Mouse (Mus musculus) macrophage (primary cell): ENCODE data around the gene Tkt. TPM values are rescaled to one million over a fixed set of nuclear protein-coding genes. Genes with fewer than 3 reads are reported as not detected.
"Not testable (repeated sequence)": the region's sequence is repeated elsewhere in the genome, so short reads cannot be mapped to it uniquely, and the experiment has no call there.

Experiments used
- H3K27ac ChIP-seq: fragments of 350-480 bp; formaldehyde crosslinking; 2 replicates; pipeline ENCODE4 v1.9.0; 2021
- H3K36me3 ChIP-seq: fragments of 350-480 bp; formaldehyde crosslinking; 2 replicates; pipeline ENCODE4 v1.9.0; 2021; ENCODE audit errors: inconsistent target
- H3K4me3 ChIP-seq: fragments of 350-480 bp; formaldehyde crosslinking; 2 replicates; pipeline ENCODE4 v1.9.0; 2021; ENCODE audit errors: inconsistent target
- H3K79me2 ChIP-seq: fragments of 350-480 bp; formaldehyde crosslinking; 2 replicates; pipeline ENCODE4 v1.9.0; 2021; ENCODE audit errors: inconsistent target
- WGBS: methylation state at CpG from one replicate; pipeline ENCODE4 v1.1.7; 2026; ENCODE audit warnings: inconsistent platforms; ENCODE audit not compliant: missing documents; 5-methylcytosine and 5-hydroxymethylcytosine counted together
- polyA plus RNA-seq: library from polyadenylated mRNA; stranded (reverse); fragments of 250-400 nt; gene quantifications from 3 replicates; pipeline ENCODE4 v1.2.4, GENCODE M21; 2018; ENCODE audit warnings: inconsistent platforms

Gene Tkt
- polyA plus RNA-seq, 1 experiment from 2014 or later: 167 TPM

- H3K27ac ChIP-seq: peak overlapping the region; percentile 65
These were observed 16.3 kb downstream of the Tkt start for GRCm38 (mm10) chr14:30564451-30564850.

GRCm38 (mm10) chr14:30566317-30566716, 18.2 kb downstream of the Tkt start:
- H3K27ac ChIP-seq: no peak overlapping the region
- no peak overlapping the region for H3K4me3 ChIP-seq
- 100% methylated on average over 6 of the region's 6 CpGs for WGBS
- peaks cover 71% of the 10 kb centered on the region for H3K36me3 ChIP-seq
- H3K79me2 ChIP-seq: peaks cover 8% of the 10 kb centered on the region; the same call in 1 of the 2 replicates

More at GRCm38 (mm10) chr14:30564451-30564850, 16.3 kb downstream of the Tkt start:
- peaks cover 19% of the 10 kb centered on the region; the same call in 1 of the 2 replicates for H3K79me2 ChIP-seq
- 17% methylated on average over 2 of the region's 2 CpGs for WGBS
- no peak overlapping the region for H3K4me3 ChIP-seq
- H3K36me3 ChIP-seq: peaks cover 72% of the 10 kb centered on the region

- WGBS: 82% methylated on average over 9 of the region's 9 CpGs
- peaks cover 80% of the 10 kb centered on the region for H3K36me3 ChIP-seq
These were observed 19.9 kb downstream of the Tkt start for GRCm38 (mm10) chr14:30568016-30568415.

GRCm38 (mm10) chr14:30570303-30570702, 22.1 kb downstream of the Tkt start:
- peaks cover 78% of the 10 kb centered on the region for H3K36me3 ChIP-seq
- H3K27ac ChIP-seq: no peak overlapping the region
- peaks cover 1% of the 10 kb centered on the region; the same call in 1 of the 2 replicates for H3K79me2 ChIP-seq
- no peak overlapping the region for H3K4me3 ChIP-seq
- 89% methylated on average over 9 of the region's 9 CpGs for WGBS

More at GRCm38 (mm10) chr14:30568016-30568415, 19.9 kb downstream of the Tkt start:
- no peak overlapping the region for H3K4me3 ChIP-seq
- no peak overlapping the region for H3K27ac ChIP-seq
- peaks cover 8% of the 10 kb centered on the region; the same call in 1 of the 2 replicates for H3K79me2 ChIP-seq

GRCm38 (mm10) chr14:30572253-30572652, 24.1 kb downstream of the Tkt start:
- Histone ChIP-seq H3K79me2 (no peaks in the 10 kb centered on the region), H3K27ac (no peak overlapping the region), H3K36me3 (peaks cover 58% of the 10 kb centered on the region), H3K4me3 (no peak overlapping the region)
- 91% methylated on average over 10 of the region's 10 CpGs for WGBS

GRCm38 (mm10) chr14:30573235-30573634, 25.1 kb downstream of the Tkt start:
- 92% methylated on average over 7 of the region's 8 CpGs for WGBS
- Histone ChIP-seq H3K36me3 (peaks cover 51% of the 10 kb centered on the region), H3K27ac (no peak overlapping the region), H3K4me3 (no peak overlapping the region), H3K79me2 (no peaks in the 10 kb centered on the region)

GRCm38 (mm10) chr14:30573983-30574584, 25.9 kb downstream of the Tkt start:
- WGBS: 76% methylated on average over 5 of the region's 6 CpGs
- Histone ChIP-seq H3K4me3 (no peak overlapping the region), H3K27ac (0 out of 2 replicates have a peak overlapping the region, but pooled peaks have one; percentile 3), H3K79me2 (no peaks in the 10 kb centered on the region), H3K36me3 (peaks cover 42% of the 10 kb centered on the region)

GRCm38 (mm10) chr14:30575791-30576190, 27.6 kb downstream of the Tkt start:
- no peak overlapping the region for H3K4me3 ChIP-seq
- no peaks in the 10 kb centered on the region for H3K79me2 ChIP-seq
- WGBS: 61% methylated on average over 7 of the region's 7 CpGs
- no peak overlapping the region for H3K27ac ChIP-seq
- peaks cover 26% of the 10 kb centered on the region for H3K36me3 ChIP-seq

GRCm38 (mm10) chr14:30576260-30576659, 28.1 kb downstream of the Tkt start:
- no peaks in the 10 kb centered on the region for H3K79me2 ChIP-seq
- no peak overlapping the region for H3K27ac ChIP-seq
- peaks cover 22% of the 10 kb centered on the region for H3K36me3 ChIP-seq
- WGBS: 58% methylated on average over 5 of the region's 5 CpGs
- no peak overlapping the region for H3K4me3 ChIP-seq

GRCm38 (mm10) chr14:30577303-30578062, 29.3 kb downstream of the Tkt start:
- H3K27ac ChIP-seq: peak overlapping the region; percentile 51
- H3K79me2 ChIP-seq, H3K4me3 ChIP-seq, H3K36me3 ChIP-seq: not testable (repeated sequence)
- 17% methylated on average over 8 of the region's 12 CpGs for WGBS

GRCm38 (mm10) chr14:30579180-30579579, 31.0 kb downstream of the Tkt start:
- Histone ChIP-seq H3K79me2 (no peaks in the 10 kb centered on the region), H3K27ac (peak overlapping the region; percentile 92), H3K36me3 (no peaks in the 10 kb centered on the region), H3K4me3 (no peak overlapping the region)
- 0% methylated on average over 3 of the region's 5 CpGs for WGBS

- WGBS: 5% methylated on average over 5 of the region's 5 CpGs
- Histone ChIP-seq H3K27ac (peak overlapping the region; percentile 92), H3K79me2 (no peaks in the 10 kb centered on the region), H3K4me3 (no peak overlapping the region), H3K36me3 (no peaks in the 10 kb centered on the region)
These were observed 31.7 kb downstream of the Tkt start for GRCm38 (mm10) chr14:30579882-30580281.

GRCm38 (mm10) chr14:30581238-30581637, 33.1 kb downstream of the Tkt start:
- Histone ChIP-seq H3K4me3 (no peak overlapping the region), H3K79me2 (no peaks in the 10 kb centered on the region), H3K36me3 (no peaks in the 10 kb centered on the region), H3K27ac (no peak overlapping the region)
- 86% methylated on average over 1 of the region's 1 CpGs for WGBS

GRCm38 (mm10) chr14:30584077-30584476, 35.9 kb downstream of the Tkt start:
- no peaks in the 10 kb centered on the region for H3K79me2 ChIP-seq
- H3K4me3 ChIP-seq: no peak overlapping the region
- no peaks in the 10 kb centered on the region for H3K36me3 ChIP-seq
- H3K27ac ChIP-seq: no peak overlapping the region
- 54% methylated on average over 2 of the region's 2 CpGs for WGBS
